Mouse (Mus musculus): ENCODE measurements at regions not wholly inside any gene's neighbourhood (a gene's known extent, or its start where the extent isn't known, plus 50 kb on each side); places are given as distances from the start of the nearest gene placed in this dataset.

DNA sequence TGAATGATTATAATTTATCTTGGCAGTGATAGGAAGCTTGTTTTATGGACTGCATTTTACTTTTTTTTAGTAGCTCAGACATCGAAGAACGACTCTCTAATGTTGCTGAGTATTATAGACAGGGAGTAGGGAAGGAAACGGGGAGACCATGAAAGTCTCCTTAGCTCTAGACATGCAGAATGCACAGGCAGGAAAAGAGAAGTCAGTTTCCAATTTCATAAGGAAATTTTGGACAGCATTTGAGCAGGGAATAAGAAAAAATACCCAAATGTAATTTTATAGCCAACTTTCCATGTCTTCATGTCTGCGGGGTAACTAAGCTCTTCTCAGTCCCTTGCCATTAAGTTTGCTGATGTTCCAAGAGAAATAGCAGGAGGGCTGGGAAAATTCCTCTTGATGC, 92.0 kb upstream of the Ednra start:
- Histone ChIP-seq H3K36me3 (no peaks in the 10 kb centered on the region), H3K27ac (no peak overlapping the region), H3K4me2 (no peak overlapping the region), H3K9ac (no peak overlapping the region), H3K27me3 (no peaks in the 10 kb centered on the region), H3K4me3 (replicated peaks) (no peak overlapping the region), H3K9me3 (replicated peaks) (0 out of 2 replicates have a peak, but pooled peaks cover 6% of the 10 kb centered on the region), H3K4me1 (replicated peaks) (no peaks in the 10 kb centered on the region)
- 78% methylated on average over 4 of the region's 4 CpGs for WGBS (ENCODE audit: insufficient replicate concordance)
- no peak for ATAC-seq (ENCODE audit: low read depth)
- DNase-seq = no peak

DNA sequence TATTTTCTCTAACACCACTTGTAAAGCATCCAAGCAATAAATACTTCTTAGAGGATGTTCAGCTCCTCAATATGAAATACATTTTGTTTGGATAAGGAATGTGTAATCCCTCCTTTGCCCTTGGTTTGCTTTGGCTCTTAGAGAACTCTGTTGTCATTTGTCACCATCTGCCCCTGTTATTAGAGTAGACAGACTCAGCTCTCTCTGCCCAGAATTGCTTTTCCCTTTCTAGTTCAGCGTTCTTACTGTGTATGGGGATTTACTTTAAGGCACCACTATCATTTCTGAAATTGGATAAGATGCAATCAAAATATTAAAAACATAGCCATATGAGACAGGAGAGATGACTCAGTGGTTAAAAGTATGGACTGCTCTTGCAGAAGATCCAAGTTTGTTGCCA, 101.5 kb upstream of the Ednra start:
- Histone ChIP-seq H3K4me2 (no peak overlapping the region), H3K9me3 (replicated peaks) (no peaks in the 10 kb centered on the region), H3K4me3 (replicated peaks) (no peak overlapping the region), H3K36me3 (no peaks in the 10 kb centered on the region), H3K9ac (no peak overlapping the region), H3K27ac (no peak overlapping the region), H3K27me3 (no peaks in the 10 kb centered on the region), H3K4me1 (replicated peaks) (no peaks in the 10 kb centered on the region)
- DNase-seq (no peak), ATAC-seq (ENCODE audit: low read depth) (no peak)
- 75% methylated on average over 1 of the region's 1 CpGs for WGBS (ENCODE audit: insufficient replicate concordance)

DNA sequence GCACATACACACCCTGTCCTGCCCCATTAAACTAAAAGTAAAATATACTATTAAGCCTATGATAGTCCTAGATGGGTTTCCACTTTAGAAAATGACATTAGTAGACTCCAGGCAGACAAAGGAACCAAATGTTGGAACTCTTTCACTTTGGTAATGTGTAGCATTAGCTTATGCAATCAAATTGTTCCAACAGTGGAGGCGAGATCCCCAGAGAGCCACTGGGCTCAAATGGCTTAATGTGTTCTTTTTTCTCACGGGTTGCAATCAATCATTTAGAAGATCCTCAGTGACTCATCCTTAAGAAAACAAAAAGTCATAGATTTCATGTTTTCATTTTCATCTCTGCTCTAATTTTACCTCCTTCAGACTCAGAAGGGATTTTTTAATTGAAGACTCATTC, 102.0 kb upstream of the Ednra start:
- H3K4me1 ChIP-seq (replicated peaks) = no peaks in the 10 kb centered on the region
- H3K27me3 ChIP-seq = no peaks in the 10 kb centered on the region
- no peak overlapping the region for H3K4me3 ChIP-seq (replicated peaks)
- no peak overlapping the region for H3K9ac ChIP-seq
- no peak overlapping the region for H3K4me2 ChIP-seq
- H3K36me3 ChIP-seq = no peaks in the 10 kb centered on the region
- 47% methylated on average over 2 of the region's 2 CpGs for WGBS (ENCODE audit: insufficient replicate concordance)
- DNase-seq = no peak
- no peak overlapping the region for H3K27ac ChIP-seq
- H3K9me3 ChIP-seq (replicated peaks) = no peaks in the 10 kb centered on the region
- ATAC-seq (ENCODE audit: low read depth) = no peak

DNA sequence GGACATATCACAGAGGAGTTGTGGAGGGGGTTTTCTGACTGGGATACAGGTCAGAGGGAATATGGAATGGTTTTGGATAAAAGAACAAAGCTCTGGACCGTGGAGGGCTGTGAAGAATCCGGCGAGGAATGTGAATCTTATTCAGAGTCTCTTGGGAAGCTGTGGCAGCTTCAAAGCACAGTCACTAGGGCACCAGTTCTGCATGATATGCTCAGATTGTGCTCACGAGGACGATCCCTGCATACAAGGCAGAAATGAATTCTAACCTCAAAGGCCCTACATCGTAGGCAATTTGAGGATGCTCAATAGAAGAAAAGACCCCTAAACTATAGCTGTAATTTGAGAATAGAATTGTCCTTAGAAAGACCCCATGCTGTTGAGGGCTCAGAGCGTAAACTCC, 103.8 kb upstream of the Ednra start:
- WGBS (ENCODE audit: insufficient replicate concordance) = 58% methylated on average over 7 of the region's 7 CpGs
- no peak overlapping the region for H3K4me3 ChIP-seq (replicated peaks)
- DNase-seq (no peak), ATAC-seq (ENCODE audit: low read depth) (no peak)
- no peaks in the 10 kb centered on the region for H3K27me3 ChIP-seq
- no peak overlapping the region for H3K27ac ChIP-seq
- no peaks in the 10 kb centered on the region for H3K4me1 ChIP-seq (replicated peaks)
- no peak overlapping the region for H3K4me2 ChIP-seq
- no peak overlapping the region for H3K9ac ChIP-seq
- no peaks in the 10 kb centered on the region for H3K36me3 ChIP-seq
- no peaks in the 10 kb centered on the region for H3K9me3 ChIP-seq (replicated peaks)

DNA sequence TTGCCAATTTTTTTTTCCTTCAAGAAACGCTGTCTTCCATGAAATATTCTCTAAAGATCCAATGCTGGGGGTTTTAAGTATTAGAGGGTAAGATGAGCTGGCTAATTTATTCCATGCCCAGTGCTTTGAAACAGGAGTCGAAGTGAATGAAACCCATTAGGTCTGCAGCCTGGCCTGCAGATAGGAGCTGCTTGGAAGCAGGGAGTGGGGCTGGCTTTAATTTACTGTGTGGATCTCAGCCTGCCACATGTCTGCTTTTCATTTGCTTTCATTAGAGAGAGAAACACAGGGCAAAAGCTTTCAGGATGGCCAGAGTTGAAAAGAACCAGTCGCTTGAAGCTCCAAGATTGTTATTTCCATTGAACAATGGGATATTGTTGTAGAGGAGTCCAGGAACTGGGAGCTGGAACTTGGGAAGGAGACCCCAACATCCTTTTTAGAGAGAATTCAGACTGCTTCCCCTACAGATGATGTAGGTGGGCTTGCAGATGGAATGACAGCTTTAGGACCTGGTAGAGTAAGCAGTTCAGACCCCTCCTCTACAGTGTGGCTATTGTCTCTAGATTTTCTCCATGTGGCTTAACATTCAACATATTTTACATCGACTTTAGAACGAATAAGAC, 105.0 kb upstream of the Ednra start:
- no peaks in the 10 kb centered on the region for H3K4me1 ChIP-seq (replicated peaks)
- no peaks in the 10 kb centered on the region for H3K36me3 ChIP-seq
- DNase-seq (no peak), ATAC-seq (ENCODE audit: low read depth) (no peak)
- H3K27me3 ChIP-seq = no peaks in the 10 kb centered on the region
- H3K27ac ChIP-seq = no peak overlapping the region
- no peak overlapping the region for H3K4me2 ChIP-seq
- no peaks in the 10 kb centered on the region for H3K9me3 ChIP-seq (replicated peaks)
- WGBS (ENCODE audit: insufficient replicate concordance) = 52% methylated on average over 5 of the region's 5 CpGs
- no peak overlapping the region for H3K4me3 ChIP-seq (replicated peaks)
- H3K9ac ChIP-seq = no peak overlapping the region

DNA sequence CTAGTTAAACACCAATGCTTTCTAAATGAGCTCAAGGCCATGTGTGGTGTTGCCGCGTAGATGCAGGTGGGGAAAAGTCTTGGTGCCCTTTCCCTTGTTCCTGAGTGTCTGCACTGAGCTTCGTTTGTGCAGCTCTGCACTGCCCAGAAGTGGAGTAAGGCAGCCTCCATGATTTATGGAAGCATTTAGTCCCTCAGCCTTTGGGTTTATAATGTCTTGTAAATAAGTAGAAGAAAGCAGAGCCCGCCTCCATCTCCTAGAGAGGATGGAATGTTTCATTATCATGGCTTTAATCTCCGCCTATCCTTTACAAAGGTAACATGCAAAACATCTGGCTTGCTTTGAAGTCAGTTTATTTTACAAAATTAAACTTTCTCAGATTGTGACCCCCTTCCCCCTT, 105.5 kb upstream of the Ednra start:
- no peaks in the 10 kb centered on the region for H3K9me3 ChIP-seq (replicated peaks)
- H3K36me3 ChIP-seq = no peaks in the 10 kb centered on the region
- no peak overlapping the region for H3K4me3 ChIP-seq (replicated peaks)
- no peak for ATAC-seq (ENCODE audit: low read depth)
- H3K4me1 ChIP-seq (replicated peaks) = no peaks in the 10 kb centered on the region
- no peaks in the 10 kb centered on the region for H3K27me3 ChIP-seq
- WGBS (ENCODE audit: insufficient replicate concordance) = 67% methylated on average over 5 of the region's 5 CpGs
- H3K4me2 ChIP-seq = no peak overlapping the region
- DNase-seq = no peak
- H3K27ac ChIP-seq = no peak overlapping the region
- no peak overlapping the region for H3K9ac ChIP-seq

DNA sequence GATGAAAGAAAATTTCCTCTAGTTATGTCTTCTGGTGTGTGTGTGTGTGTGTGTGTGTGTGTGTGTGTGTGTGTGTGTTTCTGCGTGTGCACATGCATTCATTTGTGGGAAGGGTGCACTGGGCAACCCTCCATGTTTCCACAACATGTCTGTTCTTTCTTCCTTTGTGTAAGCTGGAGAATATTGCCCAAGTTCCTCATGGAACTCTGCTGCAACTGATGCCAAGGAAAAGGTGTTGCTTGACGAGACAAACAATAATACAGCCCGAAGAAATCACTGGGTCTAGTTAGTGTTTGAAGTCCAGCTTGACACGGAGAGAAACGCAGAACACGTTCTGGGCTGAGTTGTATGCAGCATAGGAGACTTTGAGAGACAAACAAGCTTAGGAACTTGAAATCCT, 110.0 kb upstream of the Ednra start:
- 65% methylated on average over 6 of the region's 6 CpGs for WGBS (ENCODE audit: insufficient replicate concordance)
- no peak overlapping the region for H3K27ac ChIP-seq

DNA sequence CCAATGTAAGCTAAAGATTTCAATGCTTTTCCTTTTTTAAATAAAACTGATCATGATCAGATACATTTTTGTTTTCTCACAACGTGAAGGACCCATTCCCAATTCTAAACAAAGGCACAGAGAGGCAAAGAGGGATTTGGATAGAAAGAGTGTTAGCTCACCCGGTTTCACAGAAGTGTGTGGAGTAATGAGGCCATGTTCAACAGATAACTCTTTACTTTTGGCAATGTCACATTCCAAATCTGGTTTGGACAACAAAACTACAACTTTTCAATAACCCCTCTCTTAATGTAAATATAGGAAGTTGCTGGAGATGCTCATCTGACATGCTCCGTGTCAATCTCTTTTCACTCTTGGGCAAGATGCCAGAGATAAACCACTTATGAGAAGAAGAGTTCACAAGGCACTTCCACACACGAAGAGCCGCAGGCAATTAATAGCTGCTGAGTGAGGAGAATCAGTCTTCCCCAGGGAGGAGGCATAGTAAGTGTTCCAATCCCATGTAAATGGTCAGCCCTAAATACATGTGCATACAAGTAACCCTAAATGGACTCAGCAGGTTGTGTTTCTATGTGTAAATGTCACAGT, 112.7 kb upstream of the Ednra start:
- no peaks in the 10 kb centered on the region for H3K9me3 ChIP-seq (replicated peaks)
- no peak overlapping the region for H3K27ac ChIP-seq
- H3K4me3 ChIP-seq (replicated peaks) = no peak overlapping the region
- ATAC-seq (ENCODE audit: low read depth) (no peak), DNase-seq (no peak)
- no peaks in the 10 kb centered on the region for H3K36me3 ChIP-seq
- H3K4me2 ChIP-seq = no peak overlapping the region
- H3K4me1 ChIP-seq (replicated peaks) = no peaks in the 10 kb centered on the region
- no peaks in the 10 kb centered on the region for H3K27me3 ChIP-seq
- no peak overlapping the region for H3K9ac ChIP-seq
- WGBS (ENCODE audit: insufficient replicate concordance) = 52% methylated on average over 5 of the region's 5 CpGs

More for the DNA sequence above, 110.0 kb upstream of the Ednra start:
- DNase-seq (no peak), ATAC-seq (ENCODE audit: low read depth) (no peak)
- no peak overlapping the region for H3K9ac ChIP-seq
- H3K4me3 ChIP-seq (replicated peaks) = no peak overlapping the region
- no peaks in the 10 kb centered on the region for H3K27me3 ChIP-seq
- H3K9me3 ChIP-seq (replicated peaks) = no peaks in the 10 kb centered on the region
- H3K4me2 ChIP-seq = no peak overlapping the region
- H3K36me3 ChIP-seq = no peaks in the 10 kb centered on the region
- H3K4me1 ChIP-seq (replicated peaks) = no peaks in the 10 kb centered on the region

DNA sequence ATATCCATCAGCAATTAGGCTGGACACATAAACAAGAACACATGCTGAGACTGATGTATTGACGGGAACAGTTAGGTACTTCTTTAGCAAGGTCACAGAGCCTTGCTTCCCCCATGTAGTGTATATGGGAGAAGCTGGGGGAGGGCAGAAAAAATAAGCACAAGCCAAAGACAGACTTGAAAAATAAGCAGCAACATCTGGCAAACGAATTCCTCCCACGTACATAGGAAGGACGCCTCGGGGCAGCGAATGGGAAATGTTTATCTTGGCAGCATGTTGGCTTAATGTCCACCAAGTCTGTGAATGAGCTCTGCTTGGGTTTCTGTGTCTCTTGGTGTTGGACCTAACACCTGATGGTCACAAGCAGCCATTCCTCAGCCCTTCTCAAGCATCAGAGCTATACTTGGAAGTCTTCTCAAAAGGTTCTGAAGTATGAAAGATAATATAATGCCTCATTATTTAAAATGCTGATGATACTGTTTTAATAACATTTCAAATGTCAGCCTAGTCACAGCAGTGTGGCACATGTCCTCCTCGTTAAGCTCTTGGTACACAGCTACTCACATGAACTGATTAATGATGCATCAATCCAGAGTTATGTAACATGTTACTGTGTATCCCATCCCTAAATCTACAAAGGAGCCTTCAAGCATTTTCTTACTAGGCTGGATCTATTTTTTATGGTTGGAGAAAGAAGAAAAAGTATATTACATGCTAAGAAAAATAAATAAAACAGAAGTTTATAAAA, 118.3 kb upstream of the Ednra start:
- H3K9ac ChIP-seq = no peak overlapping the region
- no peaks in the 10 kb centered on the region for H3K27me3 ChIP-seq
- H3K4me3 ChIP-seq (replicated peaks) = no peak overlapping the region
- H3K9me3 ChIP-seq (replicated peaks) = no peaks in the 10 kb centered on the region
- ATAC-seq (ENCODE audit: low read depth) (no peak), DNase-seq (no peak)
- H3K27ac ChIP-seq = no peak overlapping the region
- 59% methylated on average over 7 of the region's 7 CpGs for WGBS (ENCODE audit: insufficient replicate concordance)
- no peak overlapping the region for H3K4me2 ChIP-seq
- H3K4me1 ChIP-seq (replicated peaks) = no peaks in the 10 kb centered on the region
- H3K36me3 ChIP-seq = no peaks in the 10 kb centered on the region

DNA sequence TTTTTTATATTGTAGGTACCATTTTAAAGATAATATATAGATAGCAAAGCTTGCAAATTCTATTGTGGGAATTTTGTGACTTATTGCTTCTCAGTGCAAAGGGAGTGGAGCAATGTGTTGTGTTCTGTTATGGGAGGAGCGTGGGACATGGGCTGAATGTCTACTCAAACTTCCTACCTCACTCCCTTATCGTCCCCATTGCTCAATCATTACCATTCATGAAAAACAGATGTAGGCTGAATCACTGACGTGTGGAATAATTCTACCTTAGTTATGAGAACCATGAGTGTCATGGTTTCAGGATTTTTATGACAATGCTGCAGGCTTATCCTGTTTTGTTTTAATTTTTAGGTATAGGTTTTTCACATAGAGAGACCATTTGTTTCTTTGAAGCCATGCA, 119.0 kb upstream of the Ednra start:
- H3K27ac ChIP-seq = no peak overlapping the region
- H3K36me3 ChIP-seq = no peaks in the 10 kb centered on the region
- H3K9me3 ChIP-seq (replicated peaks) = no peaks in the 10 kb centered on the region
- H3K27me3 ChIP-seq = no peaks in the 10 kb centered on the region
- no peaks in the 10 kb centered on the region for H3K4me1 ChIP-seq (replicated peaks)
- DNase-seq (no peak), ATAC-seq (ENCODE audit: low read depth) (no peak)
- no peak overlapping the region for H3K4me3 ChIP-seq (replicated peaks)
- no peak overlapping the region for H3K4me2 ChIP-seq
- H3K9ac ChIP-seq = no peak overlapping the region
- WGBS (ENCODE audit: insufficient replicate concordance) = 58% methylated on average over 3 of the region's 3 CpGs

DNA sequence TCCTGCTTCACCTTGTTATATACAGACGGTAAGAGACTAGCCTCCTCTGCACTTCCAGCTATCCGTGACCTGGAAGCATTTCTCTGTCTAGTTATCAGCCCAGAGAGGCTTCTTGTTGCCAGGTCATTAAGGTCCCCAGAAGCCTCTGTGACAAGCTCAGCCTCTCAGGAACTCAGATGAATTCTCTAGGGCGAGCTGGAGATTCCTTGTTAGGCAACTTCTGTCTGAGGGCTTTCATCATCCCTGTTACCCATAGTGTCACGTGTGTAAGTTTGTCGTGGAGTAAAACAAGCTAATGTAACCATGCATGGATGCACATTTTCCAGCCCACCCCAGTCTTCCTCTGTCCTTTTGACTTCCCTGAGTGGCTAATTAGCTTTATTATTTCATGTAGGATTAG, 126.3 kb upstream of the Ednra start:
- no peak overlapping the region for H3K4me3 ChIP-seq (replicated peaks)
- H3K36me3 ChIP-seq = no peaks in the 10 kb centered on the region
- H3K4me1 ChIP-seq (replicated peaks) = no peaks in the 10 kb centered on the region
- no peak for DNase-seq
- H3K27ac ChIP-seq = no peak overlapping the region
- WGBS (ENCODE audit: insufficient replicate concordance) = 54% methylated on average over 5 of the region's 5 CpGs
- H3K4me2 ChIP-seq = no peak overlapping the region
- no peak for ATAC-seq (ENCODE audit: low read depth)
- H3K27me3 ChIP-seq = no peaks in the 10 kb centered on the region
- H3K9ac ChIP-seq = no peak overlapping the region
- H3K9me3 ChIP-seq (replicated peaks) = no peaks in the 10 kb centered on the region

DNA sequence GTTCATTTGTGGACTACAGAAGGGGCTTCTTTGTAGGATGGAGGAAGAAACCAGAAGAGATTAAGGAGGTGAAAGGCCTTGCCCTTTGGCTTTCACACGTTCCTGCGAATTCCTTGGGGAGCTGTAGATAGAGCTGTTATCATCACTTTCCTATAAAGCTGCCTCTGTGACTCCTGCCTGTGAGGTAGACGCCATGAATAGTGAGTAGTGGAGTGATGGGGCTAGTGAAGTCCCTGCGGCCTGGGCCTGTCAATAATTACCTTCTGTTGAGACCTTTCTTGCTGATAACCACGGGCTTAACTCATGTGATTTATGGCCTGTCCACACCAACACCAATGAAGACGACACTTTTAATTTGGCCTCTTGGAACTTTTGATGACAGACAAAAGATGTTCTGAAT, 146.0 kb upstream of the Ednra start:
- Histone ChIP-seq H3K9ac (no peak overlapping the region), H3K36me3 (no peaks in the 10 kb centered on the region), H3K27ac (no peak overlapping the region), H3K4me1 (replicated peaks) (no peaks in the 10 kb centered on the region), H3K4me2 (no peak overlapping the region), H3K4me3 (replicated peaks) (no peak overlapping the region), H3K9me3 (replicated peaks) (no peaks in the 10 kb centered on the region), H3K27me3 (no peaks in the 10 kb centered on the region)
- no peak for DNase-seq
- ATAC-seq (ENCODE audit: low read depth) = no peak
- 19% methylated on average over 6 of the region's 6 CpGs for WGBS (ENCODE audit: insufficient replicate concordance)
